Mouse (Mus musculus): ENCODE measurements at regions not wholly inside any gene's neighbourhood (a gene's known extent, or its start where the extent isn't known, plus 50 kb on each side); places are given as distances from the start of the nearest gene placed in this dataset.

DNA sequence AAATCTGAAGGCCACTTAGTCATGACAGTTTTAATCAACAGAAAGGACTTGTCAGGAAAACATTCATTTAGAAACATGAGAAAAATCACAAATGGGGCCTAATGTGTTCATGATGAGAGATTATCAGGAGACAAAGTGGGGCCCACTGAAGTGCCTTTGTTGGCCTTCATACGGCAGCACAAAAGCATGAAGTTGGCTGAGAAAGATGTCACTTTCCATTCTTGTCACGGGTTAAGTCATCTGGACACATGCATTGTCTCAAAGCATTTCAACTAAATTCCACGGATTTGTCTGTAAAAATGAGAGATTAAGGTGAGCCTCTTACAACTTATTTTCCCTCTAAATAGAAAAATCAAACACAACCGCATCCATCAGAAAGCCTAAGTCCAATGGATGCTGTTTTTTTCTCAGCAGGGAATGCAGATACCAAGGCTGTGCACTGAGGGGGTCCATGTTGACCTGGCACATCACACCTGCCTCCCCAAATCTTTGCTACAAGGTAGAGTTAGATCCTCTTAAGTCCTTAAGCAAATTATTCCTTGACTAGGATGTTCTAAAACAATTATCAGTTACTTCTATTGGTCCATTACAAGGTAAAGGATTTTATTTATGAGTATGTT is 1679.2 kb downstream of the 4930444P10Rik start:
- DNase-seq, result no peak

DNA sequence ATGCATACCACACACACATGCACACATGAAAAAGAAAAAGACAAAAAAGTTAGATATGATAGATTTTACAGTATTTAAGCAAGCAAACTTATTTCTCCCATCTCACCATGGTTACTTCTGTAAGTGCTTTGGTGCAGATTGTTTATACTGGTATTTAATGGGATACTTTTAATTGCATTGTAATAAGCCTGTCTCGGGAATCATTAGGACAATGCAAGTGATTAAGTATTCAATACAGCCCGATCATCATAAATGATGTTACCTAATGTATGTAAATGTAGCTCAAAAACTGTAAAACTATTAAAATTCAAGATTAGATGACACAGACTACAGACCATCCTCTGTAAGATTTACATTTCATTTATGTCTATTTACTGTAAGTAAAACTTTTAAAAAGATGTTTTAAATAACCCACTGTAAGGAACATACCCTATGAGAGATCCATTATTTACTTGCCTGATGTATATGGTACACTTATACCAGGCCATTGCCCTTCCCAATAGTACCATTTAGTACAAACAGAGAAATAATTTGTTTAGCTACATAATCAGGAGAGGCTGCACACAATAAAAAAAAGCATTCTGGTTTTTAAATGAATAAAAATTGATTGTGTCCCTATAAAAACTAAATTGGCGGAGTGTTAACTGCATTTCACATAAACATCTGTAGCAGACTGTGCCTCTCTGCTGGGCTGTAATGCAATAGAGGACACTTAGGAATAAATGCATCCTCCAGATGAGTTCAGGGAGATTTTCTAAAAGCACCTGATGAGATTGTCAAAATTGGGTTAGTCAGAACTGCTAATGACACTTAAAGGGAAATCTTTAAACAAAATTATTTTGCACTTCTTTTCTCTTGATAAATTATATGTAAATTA is 1722.9 kb downstream of the 4930444P10Rik start:
- no peak for DNase-seq

DNA sequence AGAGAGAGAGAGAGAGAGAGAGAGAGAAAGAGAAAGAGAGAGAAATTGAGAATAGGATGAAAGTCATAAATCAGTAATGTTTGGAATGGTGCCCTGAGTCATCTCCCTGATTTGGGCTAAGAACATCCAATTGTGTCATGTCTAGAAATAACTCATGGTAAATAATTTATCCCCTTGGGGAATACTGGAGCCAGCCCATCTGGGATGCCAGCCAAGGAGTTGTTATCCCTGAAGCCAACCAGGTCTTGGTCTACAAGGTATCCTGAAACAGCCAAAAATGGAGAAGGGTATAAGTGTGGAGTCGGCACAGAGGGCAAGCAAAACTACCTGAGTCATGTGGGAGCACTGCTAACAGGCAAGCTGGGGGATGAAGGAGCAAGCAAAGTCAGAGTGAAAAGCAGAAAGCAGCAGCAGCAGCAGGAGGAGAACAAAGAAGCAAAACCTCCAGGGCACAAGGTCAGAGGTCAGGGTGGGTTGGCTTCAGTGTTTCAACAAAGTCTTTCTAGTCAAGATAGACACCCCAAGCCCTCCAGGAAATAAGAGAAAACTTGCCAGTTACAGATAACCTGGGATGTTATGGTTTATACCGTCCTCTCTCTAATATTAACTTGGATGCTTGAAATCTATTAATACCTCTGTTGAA is 1733.0 kb downstream of the 4930444P10Rik start:
- no peak for DNase-seq

Data from adrenal gland, adult 8-10 months (tissue).